Mouse (Mus musculus) cerebellum, adult 11 months (tissue): ENCODE results near the gene Wbp1l.

Source experiments
- DNase-seq: peaks from one replicate; pipeline ENCODE4 v3.0.0; 2022

Gene Wbp1l

DNA sequence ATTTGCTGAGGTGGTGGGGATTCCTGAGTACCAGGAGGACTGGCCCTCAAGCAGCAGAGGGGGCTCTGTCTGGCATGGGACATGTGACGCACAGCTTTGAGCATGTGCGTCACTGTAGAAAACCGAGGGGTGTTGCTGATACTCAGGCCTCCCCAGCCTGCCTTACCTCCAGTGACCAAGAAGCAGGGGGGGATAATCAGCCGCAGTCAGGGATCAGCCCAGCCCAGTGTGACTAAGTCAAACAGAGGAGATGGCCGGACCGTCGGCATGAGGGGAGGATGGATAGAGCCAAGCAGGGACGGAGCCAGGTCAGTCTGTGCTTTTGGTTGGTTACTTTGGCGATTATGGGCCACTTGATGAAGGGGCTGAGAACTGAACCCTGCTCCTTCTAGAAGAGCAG is 32.8 kb downstream of the Wbp1l start:
- DNase-seq: no peak

DNA sequence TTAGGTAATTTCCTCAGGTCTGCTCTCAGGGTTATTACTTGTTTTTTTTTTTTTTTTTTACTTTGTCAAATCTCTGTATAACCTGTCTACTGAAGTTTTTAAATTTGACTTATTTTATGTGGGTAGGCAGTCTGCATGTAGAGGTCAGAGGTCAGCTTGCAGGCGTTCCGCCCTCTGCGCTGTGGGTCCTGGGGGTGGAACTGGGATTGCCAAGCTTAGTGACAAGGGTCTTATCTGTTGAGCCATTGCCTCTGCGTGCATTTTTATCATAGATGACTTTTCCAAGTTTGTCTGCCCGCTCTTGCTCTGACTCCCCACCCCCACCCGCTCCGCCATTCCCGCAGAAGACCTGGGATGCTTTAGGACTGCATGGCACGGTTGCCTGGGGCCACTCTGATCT is 36.9 kb downstream of the Wbp1l start:
- no peak for DNase-seq

DNA sequence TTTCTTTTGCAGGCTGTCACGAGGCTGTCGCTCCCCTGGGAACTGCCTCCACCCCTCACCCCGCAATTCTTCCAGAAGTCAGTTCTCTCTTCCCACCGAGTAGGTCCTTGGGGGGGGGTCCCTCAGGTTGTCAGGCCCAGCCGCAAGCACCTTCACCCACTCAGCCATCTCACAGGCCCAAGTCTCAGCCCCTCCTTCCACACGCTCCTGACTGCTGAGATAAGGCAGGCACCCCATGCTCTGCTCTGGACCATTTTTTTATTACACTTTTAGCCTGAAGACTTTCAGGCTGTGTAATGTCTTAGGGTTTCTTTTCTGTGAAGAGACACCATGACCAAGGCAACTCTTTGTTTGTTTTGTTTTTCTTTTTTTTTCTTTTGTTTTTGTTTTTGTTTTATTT is 38.7 kb downstream of the Wbp1l start:
- no peak for DNase-seq

- DNase-seq: no peak
Measured at GRCm38 (mm10) chr19:46639053-46639452, 40.2 kb downstream of the Wbp1l start.

GRCm38 (mm10) chr19:46639496-46639895 is 40.6 kb downstream of the Wbp1l start:
- no peak for DNase-seq

- DNase-seq: no peak
Measured at GRCm38 (mm10) chr19:46640780-46641179, 41.9 kb downstream of the Wbp1l start.

GRCm38 (mm10) chr19:46641420-46642085 is 42.7 kb downstream of the Wbp1l start:
- DNase-seq: no peak

DNA sequence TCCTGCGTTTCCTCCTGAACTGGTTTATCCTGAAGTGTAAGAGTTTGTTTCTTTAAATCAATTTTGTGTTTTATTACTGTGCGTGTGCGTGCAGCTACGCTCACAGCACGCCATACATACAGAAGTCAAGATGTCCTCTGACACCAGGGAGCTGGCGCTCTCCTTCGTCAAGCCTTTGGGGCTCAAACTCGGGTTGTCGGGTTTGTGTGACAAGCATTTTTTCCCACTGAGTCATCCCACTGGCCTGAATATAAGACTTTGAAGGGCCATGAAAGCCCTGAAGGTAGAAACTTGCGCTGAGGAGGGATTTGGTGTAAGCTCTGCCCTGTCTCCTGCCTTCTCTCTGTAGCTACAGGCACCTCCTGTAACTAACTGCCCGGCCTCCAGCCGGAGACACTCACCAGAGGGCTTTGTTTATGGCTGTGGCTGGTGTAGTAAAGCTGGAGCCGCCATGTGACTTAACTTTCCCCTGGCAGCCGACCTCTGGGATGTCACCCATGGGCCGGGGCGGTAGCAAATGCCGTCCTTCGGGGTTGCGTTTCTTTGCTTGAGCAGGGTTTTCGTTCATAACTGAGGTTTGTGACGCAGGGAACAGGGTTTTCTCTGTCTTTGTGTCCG is 43.4 kb downstream of the Wbp1l start:
- no peak for DNase-seq

GRCm38 (mm10) chr19:46643236-46643635 is 44.4 kb downstream of the Wbp1l start:
- no peak for DNase-seq

DNA sequence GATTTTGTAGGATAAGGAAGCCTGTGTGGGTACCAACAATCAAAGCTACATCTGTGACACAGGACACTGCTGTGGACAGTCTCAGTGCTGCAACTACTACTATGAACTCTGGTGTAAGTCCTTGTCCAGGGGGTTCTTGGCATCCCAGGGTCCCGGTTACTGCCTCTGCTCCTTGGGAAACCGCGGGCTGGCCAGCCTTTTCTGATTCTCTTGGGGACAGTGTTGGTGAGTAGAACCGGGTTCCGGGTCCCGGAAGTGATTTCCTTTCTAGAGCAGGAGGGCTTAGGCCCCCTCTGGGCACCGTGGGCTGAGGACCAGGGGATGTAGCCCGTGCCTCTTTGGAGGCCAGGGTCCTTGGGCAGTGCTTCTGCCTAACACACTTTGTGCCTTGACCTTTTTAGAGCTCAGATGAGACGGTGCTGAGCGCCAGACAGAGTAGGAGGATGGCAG is 45.5 kb downstream of the Wbp1l start:
- no peak for DNase-seq

- DNase-seq: no peak
Measured at GRCm38 (mm10) chr19:46644793-46645602, 46.1 kb downstream of the Wbp1l start.

GRCm38 (mm10) chr19:46646041-46646481 is 47.2 kb downstream of the Wbp1l start:
- DNase-seq: no peak

- no peak for DNase-seq
Measured at GRCm38 (mm10) chr19:46647254-46647653, 48.4 kb downstream of the Wbp1l start.

DNA sequence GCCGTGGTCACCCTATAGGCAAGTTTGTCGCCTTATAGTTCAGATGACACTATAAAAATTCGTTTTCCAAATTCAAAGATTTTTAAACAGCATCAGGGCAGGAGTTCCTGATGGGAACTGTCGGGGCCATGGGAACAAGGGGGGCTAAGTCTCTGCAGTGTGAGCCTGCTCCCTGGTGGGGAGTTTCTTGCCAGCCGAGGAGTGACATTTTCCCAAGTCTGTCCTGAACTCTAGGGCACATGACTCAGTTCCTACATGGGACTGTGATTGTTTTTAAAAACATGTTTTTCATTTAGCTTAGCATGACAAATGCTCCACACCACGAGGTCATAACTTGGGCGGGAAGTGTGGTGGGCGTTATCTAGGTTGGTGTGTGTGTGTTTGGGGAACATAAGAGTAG is 49.0 kb downstream of the Wbp1l start:
- DNase-seq: no peak

GRCm38 (mm10) chr19:46648565-46648964 is 49.7 kb downstream of the Wbp1l start:
- DNase-seq: no peak

- DNase-seq: no peak
Measured at GRCm38 (mm10) chr19:46653188-46653587, 54.3 kb downstream of the Wbp1l start.

DNA sequence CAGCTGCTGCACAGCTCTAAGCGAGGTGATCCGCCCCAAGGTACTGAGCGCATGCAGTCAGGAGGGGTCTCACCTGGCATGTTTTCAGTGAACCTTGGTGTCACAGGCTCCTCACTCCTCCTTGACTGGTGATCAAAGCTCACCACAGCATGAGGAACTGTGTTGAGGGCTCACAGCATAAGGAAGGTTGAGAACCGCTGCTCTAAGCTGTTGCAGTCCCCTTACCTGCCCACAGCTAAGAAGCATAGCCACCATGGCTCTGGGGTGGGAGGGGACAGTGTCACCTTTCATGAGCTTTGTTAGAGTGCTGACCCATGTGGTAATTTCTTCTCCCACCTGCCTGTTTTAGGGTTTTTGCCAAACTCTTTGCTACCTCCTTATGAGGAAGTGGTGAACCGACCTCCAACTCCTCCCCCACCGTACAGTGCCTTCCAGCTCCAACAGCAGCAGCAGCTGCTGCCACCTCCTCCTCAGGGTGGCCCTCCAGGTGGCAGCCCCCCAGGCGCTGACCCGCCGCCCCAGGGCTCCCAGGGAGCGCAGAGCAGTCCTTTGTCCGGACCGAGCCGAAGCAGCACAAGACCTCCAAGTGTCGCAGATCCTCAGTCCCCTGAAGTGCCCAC is 54.8 kb downstream of the Wbp1l start:
- DNase-seq: no peak

- no peak for DNase-seq
Measured at GRCm38 (mm10) chr19:46655626-46656025, 56.7 kb downstream of the Wbp1l start.

- DNase-seq: no peak
Measured at GRCm38 (mm10) chr19:46656151-46656840, 57.4 kb downstream of the Wbp1l start.

GRCm38 (mm10) chr19:46657339-46658020 is 58.6 kb downstream of the Wbp1l start:
- DNase-seq: no peak

- no peak for DNase-seq
Measured at GRCm38 (mm10) chr19:46658348-46658747, 59.5 kb downstream of the Wbp1l start.

- no peak for DNase-seq
Measured at GRCm38 (mm10) chr19:46658851-46659250, 60.0 kb downstream of the Wbp1l start.
